Mouse (Mus musculus) intestine, postnatal 0 days (tissue): ENCODE results near the gene Ppp1r27. TPM values are rescaled to one million over a fixed set of nuclear protein-coding genes. Genes with fewer than 3 reads are reported as not detected.
"Not testable (repeated sequence)": the region's sequence is repeated elsewhere in the genome, so short reads cannot be mapped to it uniquely, and the experiment has no call there.

Experiments used
- ATAC-seq: fragments of 200-750 bp; cut with Nextera tagmentation; 2 replicates; pipeline ENCODE4 v1.8.0; 2017; ENCODE audit warnings: mild to moderate bottlenecking, moderate TSS enrichment, moderate library complexity
- H3K27ac ChIP-seq: fragments of 300-500 bp; sonication (generic); 2 replicates; pipeline ENCODE4 v1.5.1; 2014; ENCODE audit warnings: mild to moderate bottlenecking, low read depth, low read length, moderate library complexity
- H3K27me3 ChIP-seq: fragments of 300-500 bp; sonication (generic); replicated peaks from 2 replicates; pipeline ENCODE4 v1.6.1; 2014; ENCODE audit warnings: low read length, mixed read lengths; ENCODE audit not compliant: control insufficient read depth, insufficient read depth
- H3K36me3 ChIP-seq: fragments of 300-500 bp; sonication (generic); 2 replicates; pipeline ENCODE4 v1.6.1; 2014; ENCODE audit warnings: mild to moderate bottlenecking, moderate library complexity; ENCODE audit not compliant: control insufficient read depth, insufficient read depth
- H3K4me1 ChIP-seq: fragments of 300-500 bp; sonication (generic); replicated peaks from 2 replicates; pipeline ENCODE4 v1.6.1; 2014; ENCODE audit warnings: antibody characterized with exemption, low read length, mixed read lengths; ENCODE audit not compliant: control insufficient read depth, insufficient read depth
- H3K4me2 ChIP-seq: fragments of 300-500 bp; sonication (generic); replicated peaks from 2 replicates; pipeline ENCODE4 v1.6.1; 2014; ENCODE audit warnings: low read depth, mild to moderate bottlenecking, moderate library complexity
- H3K4me3 ChIP-seq: fragments of 300-500 bp; sonication (generic); 2 replicates; pipeline ENCODE4 v1.5.1; 2014; ENCODE audit warnings: low read depth, low read length
- H3K9ac ChIP-seq: fragments of 300-500 bp; sonication (generic); 2 replicates; pipeline ENCODE4 v1.6.1; 2014; ENCODE audit warnings: mild to moderate bottlenecking, low read depth, low read length
- H3K9me3 ChIP-seq: fragments of 300-500 bp; sonication (generic); 2 replicates; pipeline ENCODE4 v1.6.1; 2016; ENCODE audit warnings: mixed run types; ENCODE audit not compliant: control insufficient read depth
- CTCF ChIP-seq: sonication (generic); IDR thresholded peaks from 2 replicates; pipeline ENCODE4 v1.5.1; 2016; ENCODE audit warnings: low read depth, mild to moderate bottlenecking, control low read depth, antibody characterized with exemption, moderate library complexity
- WGBS: fragments of 180-500 bp; shearing (Covaris S2); extraction: QIAGEN DNeasy Blood & Tissue Kit; methylation state at CpG from one replicate; pipeline ENCODE4 v1.1.7; 2014; 5-methylcytosine and 5-hydroxymethylcytosine counted together
- polyA plus RNA-seq: library from polyadenylated mRNA; unstranded; fragments of >200 nt; fragmentation: Nextera tagmentation; extraction: Ambion mirVana; gene quantifications from 2 replicates; pipeline ENCODE4 v1.2.1, GENCODE M21; 2015

The Ppp1r27 gene
- polyA plus RNA-seq, 1 experiment from 2014 or later: 1.4 TPM

GRCm38 (mm10) chr11:120588531-120588930 is 37.6 kb upstream of the Ppp1r27 start:
- Histone ChIP-seq H3K4me2 (no peak overlapping the region), H3K9ac (no peak overlapping the region), H3K36me3 (peaks cover 58% of the 10 kb centered on the region), H3K4me3 (no peak overlapping the region), H3K9me3 (no peaks in the 10 kb centered on the region), H3K4me1 (no peaks in the 10 kb centered on the region), H3K27ac (no peak overlapping the region; the same call in 1 of the 2 replicates), H3K27me3 (no peaks in the 10 kb centered on the region)
- no peak for ATAC-seq
- 87% methylated on average over 6 of the region's 6 CpGs for WGBS
- no peak for TF ChIP-seq CTCF

GRCm38 (mm10) chr11:120583937-120584336 is 33.0 kb upstream of the Ppp1r27 start:
- 100% methylated on average over 1 of the region's 1 CpGs for WGBS
- H3K27me3 ChIP-seq: no peaks in the 10 kb centered on the region
- TF ChIP-seq CTCF: 0 out of 2 replicates have a peak, but pooled peaks have one; percentile 9

GRCm38 (mm10) chr11:120582982-120583293 is 32.0 kb upstream of the Ppp1r27 start:
- WGBS: 97% methylated on average over 2 of the region's 2 CpGs
- not testable (repeated sequence) for H3K4me2 ChIP-seq, H3K9ac ChIP-seq, H3K27me3 ChIP-seq, H3K4me3 ChIP-seq, ATAC-seq, H3K9me3 ChIP-seq, H3K27ac ChIP-seq
- Histone ChIP-seq H3K36me3 (peaks cover 37% of the 10 kb centered on the region), H3K4me1 (0 out of 2 replicates have a peak, but pooled peaks cover 14% of the 10 kb centered on the region)

More at GRCm38 (mm10) chr11:120583937-120584336, 33.0 kb upstream of the Ppp1r27 start:
- Histone ChIP-seq H3K4me3 (no peak overlapping the region), H3K36me3 (peaks cover 36% of the 10 kb centered on the region), H3K9me3 (no peaks in the 10 kb centered on the region), H3K9ac (no peak overlapping the region), H3K4me2 (no peak overlapping the region), H3K27ac (no peak overlapping the region), H3K4me1 (0 out of 2 replicates have a peak, but pooled peaks cover 14% of the 10 kb centered on the region)
- ATAC-seq: no peak

- 70% methylated on average over 8 of the region's 8 CpGs for WGBS
- H3K4me2 ChIP-seq: peak overlapping the region; percentile 86
- H3K9me3 ChIP-seq: no peaks in the 10 kb centered on the region
- H3K9ac ChIP-seq: peak overlapping the region; percentile 100; the same call in 1 of the 2 replicates
- peak overlapping the region; percentile 85 for H3K4me3 ChIP-seq
- peaks cover 37% of the 10 kb centered on the region for H3K36me3 ChIP-seq
- no peak for ATAC-seq
- TF ChIP-seq CTCF: peak; percentile 72
- H3K27ac ChIP-seq: peak overlapping the region; percentile 99
- 0 out of 2 replicates have a peak, but pooled peaks cover 14% of the 10 kb centered on the region for H3K4me1 ChIP-seq
- H3K27me3 ChIP-seq: no peaks in the 10 kb centered on the region
These were observed 31.5 kb upstream of the Ppp1r27 start for GRCm38 (mm10) chr11:120582268-120582981.

- peak; percentile 46 for ATAC-seq
- peaks cover 18% of the 10 kb centered on the region; the same call in 1 of the 2 replicates for H3K4me1 ChIP-seq
- H3K4me3 ChIP-seq: peak within 1 kb of the TSS; percentile 85
- H3K4me2 ChIP-seq: peak within 1 kb of the TSS; percentile 86
- TF ChIP-seq CTCF: peak; percentile 74
- 3% methylated on average over 71 of the region's 75 CpGs for WGBS
- H3K36me3 ChIP-seq: peaks cover 34% of the 10 kb centered on the region
- peak within 1 kb of the TSS; percentile 99 for H3K27ac ChIP-seq
- no peaks in the 10 kb centered on the region for H3K9me3 ChIP-seq
- H3K9ac ChIP-seq: peak within 1 kb of the TSS; percentile 100
- H3K27me3 ChIP-seq: no peaks in the 10 kb centered on the region
These were observed 30.7 kb upstream of the Ppp1r27 start, which contains the start of gene Arhgdia for GRCm38 (mm10) chr11:120581490-120582267. Gene Arhgdia (minus strand): TSS chr11:120581624.

GRCm38 (mm10) chr11:120580871-120581331 is 30.0 kb upstream of the Ppp1r27 start:
- WGBS: 0% methylated on average over 28 of the region's 44 CpGs
- H3K36me3 ChIP-seq: peaks cover 34% of the 10 kb centered on the region
- ATAC-seq: peak; percentile 36
- H3K4me3 ChIP-seq: peak overlapping the region; percentile 85
- H3K9ac ChIP-seq: peak overlapping the region; percentile 100
- peak overlapping the region; percentile 99 for H3K27ac ChIP-seq
- no peaks in the 10 kb centered on the region for H3K9me3 ChIP-seq
- peaks cover 22% of the 10 kb centered on the region; the same call in 1 of the 2 replicates for H3K4me1 ChIP-seq
- H3K4me2 ChIP-seq: peak overlapping the region; percentile 86
- TF ChIP-seq CTCF: no peak
- no peaks in the 10 kb centered on the region for H3K27me3 ChIP-seq
